Mouse (Mus musculus): ENCODE results near the gene Svs1. TPM values are rescaled to one million over a fixed set of nuclear protein-coding genes. Genes with fewer than 3 reads are reported as not detected.

The Svs1 gene
- polyA plus RNA-seq, 1 experiment from 2014 or later, result not detected

DNA sequence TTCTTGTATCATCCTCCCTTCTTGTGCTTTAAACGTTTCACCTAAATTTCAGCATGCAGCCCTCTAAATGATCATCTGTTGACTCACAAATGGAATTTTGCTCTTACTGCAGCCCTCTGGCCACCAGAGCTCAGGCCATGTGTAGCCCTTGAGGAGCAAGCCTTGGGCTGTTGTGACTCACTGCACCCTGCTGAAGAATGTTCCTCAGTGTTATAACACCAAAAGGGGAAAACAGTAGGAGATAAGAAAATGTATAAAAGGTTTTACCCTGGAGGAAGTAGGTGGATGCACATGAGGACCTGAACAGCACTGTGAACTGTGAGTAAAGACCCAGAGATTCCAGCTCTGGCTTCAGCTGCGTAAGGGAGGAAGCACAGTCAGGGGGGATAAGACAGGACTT is 12.0 kb upstream of the Svs1 start, which contains the start of gene Doxl2:
Gene Doxl2 (plus strand): TSS at position 301 of the 400 bp plus-strand sequence.
- no peak for ATAC-seq (ENCODE audit: insufficient number of reproducible peaks, insufficient read depth, low FRiP score, low TSS enrichment, low read depth)
- Histone ChIP-seq H3K9me3 (no peaks in the 10 kb centered on the region), H3K4me1 (replicated peaks) (no peaks in the 10 kb centered on the region), H3K36me3 (no peaks in the 10 kb centered on the region), H3K9ac (replicated peaks) (no peak within 1 kb of the TSS), H3K27ac (no peak within 1 kb of the TSS), H3K27me3 (no peaks in the 10 kb centered on the region), H3K4me3 (replicated peaks) (no peak within 1 kb of the TSS), H3K4me2 (no peak within 1 kb of the TSS)
- WGBS, result 78% methylated on average over 2 of the region's 2 CpGs

DNA sequence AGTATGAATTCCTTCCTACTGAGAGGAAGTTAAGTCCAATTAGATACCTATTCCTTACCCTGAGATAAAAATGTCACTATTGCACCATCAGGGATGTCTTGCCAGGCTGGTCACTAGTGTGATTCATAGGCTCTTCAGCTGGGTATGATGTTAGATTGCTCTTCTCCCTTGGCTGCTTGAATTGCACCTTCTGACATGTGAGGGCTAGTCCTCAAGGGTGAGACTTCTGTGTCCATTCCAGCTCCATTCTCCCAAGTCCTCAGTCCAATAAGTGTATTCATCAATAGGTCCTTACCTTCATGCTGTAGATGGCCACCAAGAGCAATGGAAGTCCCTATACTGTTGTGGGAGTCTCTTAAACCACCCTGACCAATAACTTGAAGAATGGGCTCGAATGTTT is 7.0 kb upstream of the Svs1 start:
- Histone ChIP-seq H3K9me3 (no peaks in the 10 kb centered on the region), H3K9ac (replicated peaks) (no peak overlapping the region), H3K4me1 (replicated peaks) (no peaks in the 10 kb centered on the region), H3K27me3 (no peaks in the 10 kb centered on the region), H3K4me2 (no peak overlapping the region), H3K27ac (no peak overlapping the region), H3K4me3 (replicated peaks) (no peak overlapping the region), H3K36me3 (no peaks in the 10 kb centered on the region)
- ATAC-seq (ENCODE audit: insufficient number of reproducible peaks, insufficient read depth, low FRiP score, low TSS enrichment, low read depth), result no peak
- WGBS, result 57% methylated on average over 1 of the region's 1 CpGs

DNA sequence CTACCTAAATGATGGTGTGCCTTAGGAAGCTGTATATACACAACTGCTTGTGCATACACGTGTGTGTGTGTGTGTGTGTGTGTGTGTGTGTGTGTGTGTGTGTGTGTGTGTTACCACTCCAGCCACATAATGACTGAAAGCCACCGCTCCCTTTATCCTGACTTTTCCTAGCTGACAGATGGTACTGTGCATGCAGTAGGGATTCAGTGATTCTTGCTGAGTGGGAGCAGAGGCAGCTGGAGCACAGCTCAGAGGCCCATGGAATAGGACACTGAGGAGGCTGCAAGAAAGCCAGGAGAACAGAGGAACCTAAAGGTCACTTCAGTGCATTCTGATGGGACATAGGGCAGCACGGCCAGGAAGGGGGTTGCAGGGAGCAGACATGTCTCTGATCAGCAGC is 4.4 kb upstream of the Svs1 start:
- H3K9ac ChIP-seq (replicated peaks), result no peak overlapping the region
- no peak overlapping the region for H3K27ac ChIP-seq
- 68% methylated on average over 3 of the region's 3 CpGs for WGBS
- H3K4me3 ChIP-seq (replicated peaks), result no peak overlapping the region
- H3K9me3 ChIP-seq, result no peaks in the 10 kb centered on the region
- H3K36me3 ChIP-seq, result no peaks in the 10 kb centered on the region
- no peak overlapping the region for H3K4me2 ChIP-seq
- ATAC-seq (ENCODE audit: insufficient number of reproducible peaks, insufficient read depth, low FRiP score, low TSS enrichment, low read depth), result no peak
- H3K4me1 ChIP-seq (replicated peaks), result no peaks in the 10 kb centered on the region
- H3K27me3 ChIP-seq, result no peaks in the 10 kb centered on the region

DNA sequence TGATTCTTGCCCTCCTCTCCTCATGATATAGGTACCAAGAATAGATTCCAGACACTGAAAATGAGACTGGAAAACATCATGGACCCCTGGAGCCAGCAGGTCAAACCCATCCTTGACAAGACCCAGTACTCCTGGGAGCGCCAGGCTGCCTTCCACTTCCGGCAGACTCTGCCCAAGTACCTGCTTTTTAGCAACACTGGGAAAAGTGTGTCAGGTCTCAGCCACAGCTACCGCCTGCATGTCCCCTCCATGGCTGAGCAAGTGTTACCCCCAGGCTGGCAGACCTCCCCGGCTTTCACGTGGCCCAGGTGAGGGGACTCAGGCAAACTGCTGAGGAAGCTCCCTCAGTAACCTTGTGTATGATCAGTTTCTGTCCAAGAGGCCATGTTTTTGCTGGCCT is 3.3 kb downstream of the Svs1 start:
- Histone ChIP-seq H3K9ac (replicated peaks) (no peak overlapping the region), H3K4me2 (no peak overlapping the region), H3K4me1 (replicated peaks) (no peaks in the 10 kb centered on the region), H3K9me3 (no peaks in the 10 kb centered on the region), H3K27me3 (no peaks in the 10 kb centered on the region), H3K36me3 (no peaks in the 10 kb centered on the region), H3K4me3 (replicated peaks) (no peak overlapping the region), H3K27ac (no peak overlapping the region)
- ATAC-seq (ENCODE audit: insufficient number of reproducible peaks, insufficient read depth, low FRiP score, low TSS enrichment, low read depth), result no peak
- 93% methylated on average over 5 of the region's 5 CpGs for WGBS

DNA sequence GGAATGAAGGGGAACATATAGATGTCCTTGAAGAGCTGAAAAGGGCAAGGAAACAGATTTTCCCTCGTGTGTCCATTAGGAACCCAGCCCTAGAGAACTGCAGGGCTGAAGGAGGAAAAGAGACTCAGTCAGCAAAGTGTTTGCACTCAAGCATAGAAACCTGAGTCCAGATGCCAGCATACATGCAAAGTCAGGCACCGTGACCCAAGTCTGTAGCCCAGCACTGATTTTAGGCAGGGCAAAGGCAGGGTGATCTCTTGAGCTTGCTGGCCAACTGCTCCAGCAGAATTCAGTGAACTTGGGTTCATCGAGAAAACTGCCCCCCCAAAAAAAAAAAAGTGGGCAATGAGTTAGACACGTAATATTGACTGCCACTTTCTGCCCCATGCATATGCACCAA is 5.3 kb downstream of the Svs1 start:
- Histone ChIP-seq H3K4me2 (no peak overlapping the region), H3K27ac (no peak overlapping the region), H3K9ac (replicated peaks) (no peak overlapping the region), H3K9me3 (no peaks in the 10 kb centered on the region), H3K36me3 (no peaks in the 10 kb centered on the region), H3K4me3 (replicated peaks) (no peak overlapping the region), H3K27me3 (no peaks in the 10 kb centered on the region), H3K4me1 (replicated peaks) (no peaks in the 10 kb centered on the region)
- no peak for ATAC-seq (ENCODE audit: insufficient number of reproducible peaks, insufficient read depth, low FRiP score, low TSS enrichment, low read depth)
- 80% methylated on average over 4 of the region's 4 CpGs for WGBS

DNA sequence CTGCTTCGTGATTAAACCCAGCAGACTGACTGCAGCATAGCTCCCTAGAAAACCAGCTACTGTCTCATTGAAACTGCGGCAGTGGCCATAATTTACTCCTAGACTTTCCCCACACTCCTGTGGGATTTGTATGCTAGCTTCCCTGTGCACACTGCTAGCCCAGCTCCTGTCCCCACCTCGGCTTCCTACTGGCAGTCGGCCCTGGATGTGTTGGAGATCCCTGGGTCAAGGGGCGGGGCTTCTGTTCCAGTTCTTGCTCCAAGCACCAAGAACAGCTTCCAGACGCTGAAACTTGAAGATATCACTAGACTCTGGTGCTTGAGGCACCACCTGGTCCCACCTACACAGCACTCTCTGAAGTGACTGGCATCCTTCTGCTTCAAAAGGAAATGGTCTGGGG is 11.5 kb downstream of the Svs1 start:
- no peak for ATAC-seq (ENCODE audit: insufficient number of reproducible peaks, insufficient read depth, low FRiP score, low TSS enrichment, low read depth)
- Histone ChIP-seq H3K36me3 (no peaks in the 10 kb centered on the region), H3K27me3 (no peaks in the 10 kb centered on the region), H3K9me3 (no peaks in the 10 kb centered on the region), H3K4me1 (replicated peaks) (no peaks in the 10 kb centered on the region), H3K9ac (replicated peaks) (no peak overlapping the region), H3K4me3 (replicated peaks) (no peak overlapping the region), H3K27ac (no peak overlapping the region), H3K4me2 (no peak overlapping the region)
- WGBS, result 54% methylated on average over 6 of the region's 6 CpGs

DNA sequence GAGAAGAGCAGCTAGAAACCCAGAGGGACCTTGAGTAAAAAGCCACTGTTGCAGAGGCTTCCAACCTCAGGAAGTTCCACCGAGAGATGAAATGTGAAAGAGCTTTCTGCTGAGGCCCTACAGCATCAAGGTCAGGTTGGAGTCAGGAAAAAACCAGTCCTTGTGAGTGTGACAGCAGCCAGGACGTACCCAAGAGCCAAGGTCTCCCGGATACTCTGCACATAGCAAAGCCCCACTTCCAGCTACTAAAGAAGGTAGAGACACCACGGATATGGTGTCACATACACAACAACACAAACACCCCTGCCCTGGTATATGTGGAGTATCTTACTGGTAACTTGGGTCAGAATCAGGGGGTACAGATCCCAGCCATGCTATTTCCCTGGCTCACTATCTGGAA is 12.1 kb downstream of the Svs1 start:
- H3K27ac ChIP-seq, result no peak overlapping the region
- 95% methylated on average over 4 of the region's 4 CpGs for WGBS
- ATAC-seq (ENCODE audit: insufficient number of reproducible peaks, insufficient read depth, low FRiP score, low TSS enrichment, low read depth), result no peak

DNA sequence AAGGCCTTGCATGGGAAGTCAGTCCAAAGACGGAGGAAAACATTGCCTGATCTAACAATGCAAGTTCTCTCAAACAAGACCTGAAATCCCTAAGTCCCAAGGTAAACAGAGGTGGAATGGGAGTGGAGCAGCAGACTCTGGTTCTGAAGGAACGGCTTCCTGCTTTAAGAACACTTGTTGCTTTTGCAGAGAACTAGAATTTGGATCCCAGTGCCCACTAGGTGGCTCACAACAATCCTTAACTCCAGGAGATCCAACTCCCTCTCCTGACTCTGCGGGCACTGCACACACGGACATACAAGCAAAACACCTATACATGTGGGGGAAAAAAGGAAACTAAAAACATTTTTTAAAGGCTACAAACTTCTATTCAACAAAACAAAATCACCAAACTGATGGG is 16.7 kb downstream of the Svs1 start:
- Histone ChIP-seq H3K9ac (replicated peaks) (no peak overlapping the region), H3K27ac (no peak overlapping the region)
- no peak for ATAC-seq (ENCODE audit: insufficient number of reproducible peaks, insufficient read depth, low FRiP score, low TSS enrichment, low read depth)

More for the DNA sequence above, 12.1 kb downstream of the Svs1 start:
- no peaks in the 10 kb centered on the region for H3K4me1 ChIP-seq (replicated peaks)
- no peaks in the 10 kb centered on the region for H3K36me3 ChIP-seq
- H3K4me3 ChIP-seq (replicated peaks), result no peak overlapping the region
- H3K9ac ChIP-seq (replicated peaks), result no peak overlapping the region
- no peaks in the 10 kb centered on the region for H3K27me3 ChIP-seq
- H3K4me2 ChIP-seq, result no peak overlapping the region
- H3K9me3 ChIP-seq, result no peaks in the 10 kb centered on the region

DNA sequence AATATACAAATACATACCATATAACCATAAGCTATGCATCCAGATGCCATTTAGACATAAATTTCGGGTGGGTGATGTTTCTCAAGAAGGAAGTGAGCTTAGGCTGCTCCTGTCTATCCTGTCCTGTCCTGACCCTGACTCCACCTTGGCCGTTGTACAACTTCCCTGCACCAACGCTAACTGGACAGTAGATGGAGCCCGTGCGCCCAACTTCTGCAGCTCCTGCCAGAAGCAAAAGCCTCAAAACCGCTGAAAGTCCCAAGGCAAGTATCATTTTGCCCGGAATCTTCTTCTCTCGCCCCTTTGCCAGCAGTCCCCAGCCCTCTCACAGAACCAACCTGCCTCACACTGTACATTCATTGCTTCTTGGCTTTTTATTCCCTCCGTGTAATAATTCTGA is 21.3 kb downstream of the Svs1 start:
- WGBS, result 1% methylated on average over 9 of the region's 9 CpGs

More for the DNA sequence above, 16.7 kb downstream of the Svs1 start:
- Histone ChIP-seq H3K4me1 (replicated peaks) (peaks cover 3% of the 10 kb centered on the region), H3K4me2 (no peak overlapping the region), H3K4me3 (replicated peaks) (no peak overlapping the region), H3K36me3 (no peaks in the 10 kb centered on the region), H3K9me3 (no peaks in the 10 kb centered on the region), H3K27me3 (no peaks in the 10 kb centered on the region)
- 55% methylated on average over 4 of the region's 4 CpGs for WGBS

DNA sequence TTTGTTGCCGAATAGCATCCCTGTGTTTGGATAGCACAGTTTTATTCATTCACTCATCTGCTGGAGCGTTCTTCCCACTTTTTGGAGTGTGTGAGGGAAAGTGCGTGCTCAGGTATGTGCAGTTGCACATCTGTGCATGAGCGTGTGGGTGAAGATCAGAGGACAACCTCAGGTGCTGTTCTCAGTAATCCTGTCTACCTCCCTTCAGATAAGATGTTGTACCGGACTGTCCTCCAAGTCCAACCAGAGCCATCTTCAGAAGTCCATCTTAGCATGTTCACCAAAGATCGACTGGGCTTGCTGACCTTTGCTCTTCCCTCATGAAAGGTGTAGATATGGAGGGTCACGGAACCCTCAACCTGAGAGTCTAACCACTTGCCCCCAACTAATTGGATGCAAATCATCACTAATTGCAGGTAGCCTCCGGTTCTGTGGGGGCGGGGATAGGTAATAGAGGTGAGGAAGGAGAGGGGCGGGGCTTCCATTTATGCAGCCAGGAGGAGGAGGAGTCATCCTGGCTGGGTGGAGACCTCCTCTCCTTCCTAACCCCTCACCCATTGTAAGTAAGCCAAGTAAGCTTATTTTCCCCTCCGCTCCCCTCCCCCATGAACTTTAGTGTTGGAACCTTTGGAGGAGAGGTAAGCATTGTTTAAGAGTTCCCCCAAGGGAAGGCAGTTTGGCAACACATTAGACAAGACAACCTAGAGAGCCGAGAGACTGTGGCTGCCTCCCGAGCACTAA is 21.9 kb downstream of the Svs1 start:
- ATAC-seq (ENCODE audit: insufficient number of reproducible peaks, insufficient read depth, low FRiP score, low TSS enrichment, low read depth), result peak; percentile 48; the same call in 1 of the 2 replicates
- Histone ChIP-seq H3K27ac (no peak overlapping the region), H3K36me3 (no peaks in the 10 kb centered on the region), H3K9me3 (no peaks in the 10 kb centered on the region), H3K27me3 (peaks cover 5% of the 10 kb centered on the region; the same call in 1 of the 2 replicates), H3K4me2 (peak overlapping the region; percentile 56), H3K9ac (replicated peaks) (no peak overlapping the region), H3K4me1 (replicated peaks) (peaks cover 12% of the 10 kb centered on the region), H3K4me3 (replicated peaks) (peak overlapping the region; percentile 31)
- 19% methylated on average over 13 of the region's 13 CpGs for WGBS

More for the DNA sequence above, 21.3 kb downstream of the Svs1 start:
- peaks cover 5% of the 10 kb centered on the region; the same call in 1 of the 2 replicates for H3K27me3 ChIP-seq
- no peak for ATAC-seq (ENCODE audit: insufficient number of reproducible peaks, insufficient read depth, low FRiP score, low TSS enrichment, low read depth)
- H3K4me1 ChIP-seq (replicated peaks), result peaks cover 12% of the 10 kb centered on the region
- peak overlapping the region; percentile 56 for H3K4me2 ChIP-seq
- no peak overlapping the region for H3K27ac ChIP-seq
- H3K4me3 ChIP-seq (replicated peaks), result peak overlapping the region; percentile 31
- no peak overlapping the region for H3K9ac ChIP-seq (replicated peaks)
- H3K9me3 ChIP-seq, result no peaks in the 10 kb centered on the region
- H3K36me3 ChIP-seq, result no peaks in the 10 kb centered on the region

DNA sequence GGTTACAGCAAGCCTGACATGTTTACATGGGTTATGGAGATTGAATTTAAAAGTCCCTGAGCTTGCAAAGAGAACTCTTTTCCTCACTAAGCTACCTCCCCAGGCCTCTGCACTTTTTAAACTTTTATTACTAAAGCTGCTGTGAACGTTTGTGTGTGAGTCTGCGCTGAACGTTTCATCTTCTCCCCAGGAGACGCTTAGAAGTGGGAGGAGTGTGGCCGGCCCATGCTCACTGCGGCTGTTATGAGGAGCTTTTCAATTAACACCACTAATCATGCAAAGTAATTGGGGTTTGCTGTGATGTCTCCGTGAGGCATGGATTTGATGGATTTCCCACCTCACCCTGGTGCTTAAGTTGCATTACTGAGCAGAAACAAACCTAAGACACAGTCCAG is 22.5 kb downstream of the Svs1 start:
- no peak overlapping the region for H3K27ac ChIP-seq
- no peaks in the 10 kb centered on the region for H3K9me3 ChIP-seq
- ATAC-seq (ENCODE audit: insufficient number of reproducible peaks, insufficient read depth, low FRiP score, low TSS enrichment, low read depth), result peak; percentile 8; the same call in 1 of the 2 replicates
- no peaks in the 10 kb centered on the region for H3K36me3 ChIP-seq
- H3K27me3 ChIP-seq, result peaks cover 5% of the 10 kb centered on the region; the same call in 1 of the 2 replicates
- no peak overlapping the region for H3K9ac ChIP-seq (replicated peaks)
- WGBS, result 8% methylated on average over 7 of the region's 7 CpGs
- peaks cover 12% of the 10 kb centered on the region for H3K4me1 ChIP-seq (replicated peaks)
- peak overlapping the region; percentile 31 for H3K4me3 ChIP-seq (replicated peaks)
- H3K4me2 ChIP-seq, result peak overlapping the region; percentile 56

DNA sequence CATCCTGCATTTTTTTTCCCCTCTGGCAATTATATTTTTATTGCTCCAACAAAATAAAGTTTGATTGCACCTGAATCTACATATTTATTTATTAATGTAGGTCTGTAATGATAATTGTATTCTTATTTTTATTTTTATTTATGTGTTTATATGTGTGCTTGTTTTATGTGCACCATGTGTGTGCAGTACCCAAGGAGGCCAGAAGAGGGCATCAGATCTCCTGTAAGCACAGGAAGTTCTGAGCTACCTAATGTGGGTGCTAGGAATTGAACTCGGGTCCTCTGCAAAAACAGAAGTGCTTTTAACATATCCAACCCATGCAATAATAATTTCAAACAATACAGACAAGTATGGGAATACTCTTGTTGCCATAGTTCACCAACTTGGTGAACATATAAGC is 23.0 kb downstream of the Svs1 start:
- Histone ChIP-seq H3K4me2 (no peak overlapping the region), H3K9me3 (no peaks in the 10 kb centered on the region), H3K4me1 (replicated peaks) (peaks cover 12% of the 10 kb centered on the region), H3K36me3 (no peaks in the 10 kb centered on the region), H3K27ac (no peak overlapping the region), H3K9ac (replicated peaks) (no peak overlapping the region), H3K27me3 (peaks cover 5% of the 10 kb centered on the region; the same call in 1 of the 2 replicates), H3K4me3 (replicated peaks) (no peak overlapping the region)
- no peak for ATAC-seq (ENCODE audit: insufficient number of reproducible peaks, insufficient read depth, low FRiP score, low TSS enrichment, low read depth)
- WGBS, result 100% methylated on average over 1 of the region's 1 CpGs
